Mouse (Mus musculus) c-Kit-negative CD71-positive TER-119-positive erythroid progenitor cells, embryonic 14.5 days (primary cell): ENCODE measurements around the gene Pramel3.
"Not testable (repeated sequence)": the region's sequence is repeated elsewhere in the genome, so short reads cannot be mapped to it uniquely, and the experiment has no call there.

ENCODE experiments used
- DNase-seq: peaks from one replicate; pipeline ENCODE4 v3.0.0-alpha.2; 2013; ENCODE audit warnings: low read depth, low spot score

The Pramel3 gene

GRCm38 (mm10) chrX:135302007-135302406 lies at the start of gene Pramel3:
Gene Pramel3 (plus strand): TSS chrX:135302307.
- not testable (repeated sequence) for DNase-seq

DNA sequence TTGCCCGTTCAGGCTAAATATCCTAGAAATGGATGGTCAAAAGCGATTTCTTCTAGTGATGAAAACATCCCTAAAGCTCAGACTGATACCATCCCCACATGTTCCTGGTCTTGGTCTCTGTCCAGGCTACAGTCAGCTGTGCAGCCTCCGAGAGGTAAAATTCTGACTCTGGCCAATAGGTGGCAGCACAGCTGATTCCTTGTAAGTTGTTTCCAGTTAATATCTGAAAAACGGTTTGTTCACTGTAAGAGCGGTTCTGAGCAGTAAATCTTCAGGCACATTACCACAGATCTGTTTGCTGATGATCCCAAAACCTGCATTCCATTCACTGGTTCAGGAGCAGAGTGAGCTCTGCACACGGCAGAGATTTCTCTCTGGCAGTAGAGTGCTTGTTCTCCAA lies 58.6 kb downstream of the Pramel3 start:
- not testable (repeated sequence) for DNase-seq

DNA sequence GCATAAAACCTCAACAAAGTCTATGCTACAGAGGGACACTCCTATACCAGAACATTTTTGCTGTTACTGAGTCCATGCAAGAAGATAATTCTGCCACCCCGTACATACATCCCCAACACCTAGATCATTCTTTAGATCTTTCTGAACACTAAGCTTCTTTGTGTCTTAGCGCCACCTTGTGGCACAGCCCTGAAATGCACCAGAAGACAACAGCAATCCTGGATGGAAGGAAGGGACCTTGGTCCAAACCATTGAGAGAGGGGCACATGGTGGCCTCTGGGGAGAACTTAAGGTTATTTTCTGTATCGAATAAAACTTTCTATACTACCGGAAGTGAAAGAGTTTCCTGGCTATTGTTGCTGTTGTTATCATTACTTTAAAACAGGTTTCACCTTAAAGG lies 59.8 kb downstream of the Pramel3 start:
- DNase-seq = not testable (repeated sequence)
